Mouse (Mus musculus): ENCODE measurements around the gene Anapc11. TPM values are rescaled to one million over a fixed set of nuclear protein-coding genes. Genes with fewer than 3 reads are reported as not detected.
A peak's percentile ranks its signal among the peaks of the same experiment; 100 is the strongest.

Anapc11 gene
- polyA plus RNA-seq, 2 experiments, result 190 to 248 TPM

GRCm38 (mm10) chr11:120575046-120575445, 23.2 kb upstream of the Anapc11 start:
- Histone ChIP-seq H3K4me1 (ENCODE audit: control insufficient read depth, insufficient read depth, low read length) (peaks cover 26% of the 10 kb centered on the region), H3K9me3 (ENCODE audit: control insufficient read depth, low read length) (no peaks in the 10 kb centered on the region), H3K4me2 (replicated peaks; ENCODE audit: low read depth, low read length, severe bottlenecking) (no peak overlapping the region), H3K27me3 (ENCODE audit: control insufficient read depth, insufficient read depth, low read length) (no peaks in the 10 kb centered on the region), H3K36me3 (ENCODE audit: control insufficient read depth, insufficient read depth, low read length) (peaks cover 49% of the 10 kb centered on the region), H3K4me3 (replicated peaks; ENCODE audit: low read length) (no peak overlapping the region), H3K27ac (replicated peaks; ENCODE audit: low read depth, low read length) (no peak overlapping the region), H3K9ac (ENCODE audit: low read depth, low read length, severe bottlenecking) (no peak overlapping the region)
- TF ChIP-seq POLR2A (IDR thresholded peaks at IDR 0.05; ENCODE audit: borderline replicate concordance, extremely low read depth, insufficient read depth, insufficient read length), result no peak
- DNase-seq (ENCODE audit: low spot score), result no peak
- no peak for ATAC-seq (ENCODE audit: low FRiP score, low read depth)
- WGBS, result 68% methylated on average over 2 of the region's 2 CpGs

- DNase-seq (ENCODE audit: low spot score) (no peak), ATAC-seq (ENCODE audit: low FRiP score, low read depth) (no peak)
- no peak overlapping the region for H3K27ac ChIP-seq (replicated peaks; ENCODE audit: low read depth, low read length)
- peaks cover 26% of the 10 kb centered on the region for H3K4me1 ChIP-seq (ENCODE audit: control insufficient read depth, insufficient read depth, low read length)
- no peaks in the 10 kb centered on the region for H3K9me3 ChIP-seq (ENCODE audit: control insufficient read depth, low read length)
- H3K9ac ChIP-seq (ENCODE audit: low read depth, low read length, severe bottlenecking), result no peak overlapping the region
- H3K27me3 ChIP-seq (ENCODE audit: control insufficient read depth, insufficient read depth, low read length), result no peaks in the 10 kb centered on the region
- peaks cover 41% of the 10 kb centered on the region for H3K36me3 ChIP-seq (ENCODE audit: control insufficient read depth, insufficient read depth, low read length)
- H3K4me2 ChIP-seq (replicated peaks; ENCODE audit: low read depth, low read length, severe bottlenecking), result no peak overlapping the region
- no peak overlapping the region for H3K4me3 ChIP-seq (replicated peaks; ENCODE audit: low read length)
- no peak for TF ChIP-seq POLR2A (IDR thresholded peaks at IDR 0.05; ENCODE audit: borderline replicate concordance, extremely low read depth, insufficient read depth, insufficient read length)
Observed at GRCm38 (mm10) chr11:120575940-120576339, 22.3 kb upstream of the Anapc11 start.

GRCm38 (mm10) chr11:120576365-120576981, 21.7 kb upstream of the Anapc11 start:
- Histone ChIP-seq H3K9me3 (ENCODE audit: control insufficient read depth, low read length) (no peaks in the 10 kb centered on the region), H3K4me3 (replicated peaks; ENCODE audit: low read length) (no peak overlapping the region), H3K9ac (ENCODE audit: low read depth, low read length, severe bottlenecking) (no peak overlapping the region), H3K4me2 (replicated peaks; ENCODE audit: low read depth, low read length, severe bottlenecking) (no peak overlapping the region), H3K36me3 (ENCODE audit: control insufficient read depth, insufficient read depth, low read length) (peaks cover 36% of the 10 kb centered on the region), H3K27me3 (ENCODE audit: control insufficient read depth, insufficient read depth, low read length) (no peaks in the 10 kb centered on the region), H3K27ac (replicated peaks; ENCODE audit: low read depth, low read length) (no peak overlapping the region), H3K4me1 (ENCODE audit: control insufficient read depth, insufficient read depth, low read length) (peaks cover 20% of the 10 kb centered on the region)
- ATAC-seq (ENCODE audit: low FRiP score, low read depth) (no peak), DNase-seq (ENCODE audit: low spot score) (no peak)
- TF ChIP-seq POLR2A (IDR thresholded peaks at IDR 0.05; ENCODE audit: borderline replicate concordance, extremely low read depth, insufficient read depth, insufficient read length), result no peak
- WGBS, result 81% methylated on average over 3 of the region's 3 CpGs

GRCm38 (mm10) chr11:120577211-120578023, 20.8 kb upstream of the Anapc11 start:
- Histone ChIP-seq H3K27ac (replicated peaks; ENCODE audit: low read depth, low read length) (no peak overlapping the region), H3K4me2 (replicated peaks; ENCODE audit: low read depth, low read length, severe bottlenecking) (no peak overlapping the region), H3K9ac (ENCODE audit: low read depth, low read length, severe bottlenecking) (0 out of 2 replicates have a peak overlapping the region, but pooled peaks have one; percentile 4), H3K27me3 (ENCODE audit: control insufficient read depth, insufficient read depth, low read length) (no peaks in the 10 kb centered on the region), H3K9me3 (ENCODE audit: control insufficient read depth, low read length) (no peaks in the 10 kb centered on the region), H3K36me3 (ENCODE audit: control insufficient read depth, insufficient read depth, low read length) (peaks cover 33% of the 10 kb centered on the region), H3K4me3 (replicated peaks; ENCODE audit: low read length) (no peak overlapping the region), H3K4me1 (ENCODE audit: control insufficient read depth, insufficient read depth, low read length) (peaks cover 24% of the 10 kb centered on the region)
- 87% methylated on average over 7 of the region's 7 CpGs for WGBS
- ATAC-seq (ENCODE audit: low FRiP score, low read depth) (no peak), DNase-seq (ENCODE audit: low spot score) (peak; percentile 51)
- no peak for TF ChIP-seq POLR2A (IDR thresholded peaks at IDR 0.05; ENCODE audit: borderline replicate concordance, extremely low read depth, insufficient read depth, insufficient read length)

GRCm38 (mm10) chr11:120578024-120578693, 20.1 kb upstream of the Anapc11 start:
- Histone ChIP-seq H3K4me3 (replicated peaks; ENCODE audit: low read length) (no peak overlapping the region), H3K4me1 (ENCODE audit: control insufficient read depth, insufficient read depth, low read length) (peaks cover 25% of the 10 kb centered on the region), H3K36me3 (ENCODE audit: control insufficient read depth, insufficient read depth, low read length) (peaks cover 33% of the 10 kb centered on the region), H3K9me3 (ENCODE audit: control insufficient read depth, low read length) (no peaks in the 10 kb centered on the region), H3K27me3 (ENCODE audit: control insufficient read depth, insufficient read depth, low read length) (no peaks in the 10 kb centered on the region), H3K4me2 (replicated peaks; ENCODE audit: low read depth, low read length, severe bottlenecking) (no peak overlapping the region), H3K9ac (ENCODE audit: low read depth, low read length, severe bottlenecking) (0 out of 2 replicates have a peak overlapping the region, but pooled peaks have one; percentile 4), H3K27ac (replicated peaks; ENCODE audit: low read depth, low read length) (no peak overlapping the region)
- DNase-seq (ENCODE audit: low spot score), result no peak
- 83% methylated on average over 10 of the region's 10 CpGs for WGBS
- no peak for TF ChIP-seq POLR2A (IDR thresholded peaks at IDR 0.05; ENCODE audit: borderline replicate concordance, extremely low read depth, insufficient read depth, insufficient read length)
- ATAC-seq (ENCODE audit: low FRiP score, low read depth), result no peak
